Mouse (Mus musculus): ENCODE results near the gene Foxa2. TPM values are rescaled to one million over a fixed set of nuclear protein-coding genes. Genes with fewer than 3 reads are reported as not detected.

Gene Foxa2
- total and polyA plus RNA-seq, 2 experiments: 11.2 to 103 TPM

- WGBS: 6% methylated on average over 8 of the region's 8 CpGs
- H3K79me2 ChIP-seq (ENCODE audit: control insufficient read depth, insufficient read depth, low read length): no peaks in the 10 kb centered on the region
- H3K27ac ChIP-seq (replicated peaks; ENCODE audit: insufficient read depth, low read depth, low read length): no peak overlapping the region
- H3K4me3 ChIP-seq (ENCODE audit: insufficient read depth, low read depth, low read length): no peak overlapping the region
- no peaks in the 10 kb centered on the region for H3K4me1 ChIP-seq (ENCODE audit: control insufficient read depth, insufficient read depth, low read length)
- no peaks in the 10 kb centered on the region for H3K27me3 ChIP-seq (ENCODE audit: control insufficient read depth, insufficient read depth, low read length)
- peak; percentile 50 for DNase-seq (ENCODE audit: extremely low read depth, low read depth, low spot score)
- no peaks in the 10 kb centered on the region for H3K36me3 ChIP-seq (ENCODE audit: control insufficient read depth, insufficient read depth, low read length)
- H3K9ac ChIP-seq (ENCODE audit: low read depth, low read length): no peak overlapping the region
- TF ChIP-seq POLR2A (IDR thresholded peaks at IDR 0.05; ENCODE audit: extremely low read depth, insufficient read depth, low read length): no peak
- TF ChIP-seq CTCF (IDR thresholded peaks at IDR 0.05; ENCODE audit: low read depth, low read length): peak; percentile 94
Observed at GRCm38 (mm10) chr2:148082283-148082682, 35.5 kb upstream of the Foxa2 start.

- no peaks in the 10 kb centered on the region for H3K4me1 ChIP-seq (ENCODE audit: control insufficient read depth, insufficient read depth, low read length)
- no peaks in the 10 kb centered on the region for H3K79me2 ChIP-seq (ENCODE audit: control insufficient read depth, insufficient read depth, low read length)
- no peak overlapping the region for H3K4me3 ChIP-seq (ENCODE audit: insufficient read depth, low read depth, low read length)
- H3K27ac ChIP-seq (replicated peaks; ENCODE audit: insufficient read depth, low read depth, low read length): no peak overlapping the region
- no peaks in the 10 kb centered on the region for H3K36me3 ChIP-seq (ENCODE audit: control insufficient read depth, insufficient read depth, low read length)
- WGBS: 86% methylated on average over 6 of the region's 6 CpGs
- H3K27me3 ChIP-seq (ENCODE audit: control insufficient read depth, insufficient read depth, low read length): no peaks in the 10 kb centered on the region
- H3K9ac ChIP-seq (ENCODE audit: low read depth, low read length): no peak overlapping the region
- TF ChIP-seq CTCF (IDR thresholded peaks at IDR 0.05; ENCODE audit: low read depth, low read length) (no peak), POLR2A (IDR thresholded peaks at IDR 0.05; ENCODE audit: extremely low read depth, insufficient read depth, low read length) (no peak)
- no peak for DNase-seq (ENCODE audit: extremely low read depth, low read depth, low spot score)
Observed at GRCm38 (mm10) chr2:148060705-148061104, 13.9 kb upstream of the Foxa2 start.

- WGBS: 74% methylated on average over 6 of the region's 6 CpGs
- no peaks in the 10 kb centered on the region for H3K79me2 ChIP-seq (ENCODE audit: control insufficient read depth, insufficient read depth, low read length)
- H3K4me1 ChIP-seq (ENCODE audit: control insufficient read depth, insufficient read depth, low read length): no peaks in the 10 kb centered on the region; the same call in 1 of the 2 replicates
- no peaks in the 10 kb centered on the region for H3K27me3 ChIP-seq (ENCODE audit: control insufficient read depth, insufficient read depth, low read length)
- H3K9ac ChIP-seq (ENCODE audit: low read depth, low read length): no peak overlapping the region
- H3K36me3 ChIP-seq (ENCODE audit: control insufficient read depth, insufficient read depth, low read length): no peaks in the 10 kb centered on the region
- no peak for TF ChIP-seq POLR2A (IDR thresholded peaks at IDR 0.05; ENCODE audit: extremely low read depth, insufficient read depth, low read length)
- no peak for TF ChIP-seq CTCF (IDR thresholded peaks at IDR 0.05; ENCODE audit: low read depth, low read length)
- DNase-seq (ENCODE audit: extremely low read depth, low read depth, low spot score): no peak
- no peak overlapping the region for H3K27ac ChIP-seq (replicated peaks; ENCODE audit: insufficient read depth, low read depth, low read length)
- H3K4me3 ChIP-seq (ENCODE audit: insufficient read depth, low read depth, low read length): no peak overlapping the region
Observed at GRCm38 (mm10) chr2:148053411-148053810, 6.6 kb upstream of the Foxa2 start.

- Histone ChIP-seq H3K36me3 (ENCODE audit: control insufficient read depth, insufficient read depth, low read length) (no peaks in the 10 kb centered on the region), H3K27me3 (ENCODE audit: control insufficient read depth, insufficient read depth, low read length) (no peaks in the 10 kb centered on the region), H3K27ac (replicated peaks; ENCODE audit: insufficient read depth, low read depth, low read length) (peak overlapping the region; percentile 62), H3K4me1 (ENCODE audit: control insufficient read depth, insufficient read depth, low read length) (peaks cover 10% of the 10 kb centered on the region), H3K4me3 (ENCODE audit: insufficient read depth, low read depth, low read length) (peak overlapping the region; percentile 61), H3K79me2 (ENCODE audit: control insufficient read depth, insufficient read depth, low read length) (peaks cover 15% of the 10 kb centered on the region), H3K9ac (ENCODE audit: low read depth, low read length) (peak overlapping the region; percentile 79)
- TF ChIP-seq POLR2A (IDR thresholded peaks at IDR 0.05; ENCODE audit: extremely low read depth, insufficient read depth, low read length): no peak
- peak; percentile 85 for TF ChIP-seq CTCF (IDR thresholded peaks at IDR 0.05; ENCODE audit: low read depth, low read length)
- 1% methylated on average over 41 of the region's 41 CpGs for WGBS
- DNase-seq (ENCODE audit: extremely low read depth, low read depth, low spot score): peak; percentile 78
Observed at GRCm38 (mm10) chr2:148048484-148049129, 1.8 kb upstream of the Foxa2 start.

- H3K27me3 ChIP-seq (ENCODE audit: control insufficient read depth, insufficient read depth, low read length): no peaks in the 10 kb centered on the region
- TF ChIP-seq POLR2A (IDR thresholded peaks at IDR 0.05; ENCODE audit: extremely low read depth, insufficient read depth, low read length) (no peak), CTCF (IDR thresholded peaks at IDR 0.05; ENCODE audit: low read depth, low read length) (no peak)
- peaks cover 15% of the 10 kb centered on the region for H3K4me1 ChIP-seq (ENCODE audit: control insufficient read depth, insufficient read depth, low read length)
- H3K36me3 ChIP-seq (ENCODE audit: control insufficient read depth, insufficient read depth, low read length): peaks cover 6% of the 10 kb centered on the region; the same call in 1 of the 2 replicates
- no peak overlapping the region for H3K4me3 ChIP-seq (ENCODE audit: insufficient read depth, low read depth, low read length)
- H3K79me2 ChIP-seq (ENCODE audit: control insufficient read depth, insufficient read depth, low read length): peaks cover 18% of the 10 kb centered on the region
- WGBS: 11% methylated on average over 8 of the region's 8 CpGs
- peak overlapping the region; percentile 49 for H3K27ac ChIP-seq (replicated peaks; ENCODE audit: insufficient read depth, low read depth, low read length)
- peak; percentile 43 for DNase-seq (ENCODE audit: extremely low read depth, low read depth, low spot score)
- peak overlapping the region; percentile 29; the same call in 1 of the 2 replicates for H3K9ac ChIP-seq (ENCODE audit: low read depth, low read length)
Observed at GRCm38 (mm10) chr2:148047611-148048010, 842 bp upstream of the Foxa2 start.
